Mouse (Mus musculus) heart, postnatal 10 days (tissue): ENCODE data around the gene Gid4. TPM values are rescaled to one million over a fixed set of nuclear protein-coding genes. Genes with fewer than 3 reads are reported as not detected.

Source experiments
- DNase-seq, 2 experiments: peaks; one replicate each; pipeline ENCODE4 v3.0.0; 2021
- intact Hi-C: fragments of 180-260 bp; cut with DNase I; formaldehyde crosslinking; loops from one replicate; pipeline ENCODE4 v1.15.1; 2025
- total RNA-seq, 2 experiments: library from RNA; stranded (reverse); gene quantifications; 2 replicates each; pipeline ENCODE4 v1.2.3; 2021

Gid4 gene
- 10 to 100 TPM; 25.7 to 31.8 TPM for total RNA-seq

DNA sequence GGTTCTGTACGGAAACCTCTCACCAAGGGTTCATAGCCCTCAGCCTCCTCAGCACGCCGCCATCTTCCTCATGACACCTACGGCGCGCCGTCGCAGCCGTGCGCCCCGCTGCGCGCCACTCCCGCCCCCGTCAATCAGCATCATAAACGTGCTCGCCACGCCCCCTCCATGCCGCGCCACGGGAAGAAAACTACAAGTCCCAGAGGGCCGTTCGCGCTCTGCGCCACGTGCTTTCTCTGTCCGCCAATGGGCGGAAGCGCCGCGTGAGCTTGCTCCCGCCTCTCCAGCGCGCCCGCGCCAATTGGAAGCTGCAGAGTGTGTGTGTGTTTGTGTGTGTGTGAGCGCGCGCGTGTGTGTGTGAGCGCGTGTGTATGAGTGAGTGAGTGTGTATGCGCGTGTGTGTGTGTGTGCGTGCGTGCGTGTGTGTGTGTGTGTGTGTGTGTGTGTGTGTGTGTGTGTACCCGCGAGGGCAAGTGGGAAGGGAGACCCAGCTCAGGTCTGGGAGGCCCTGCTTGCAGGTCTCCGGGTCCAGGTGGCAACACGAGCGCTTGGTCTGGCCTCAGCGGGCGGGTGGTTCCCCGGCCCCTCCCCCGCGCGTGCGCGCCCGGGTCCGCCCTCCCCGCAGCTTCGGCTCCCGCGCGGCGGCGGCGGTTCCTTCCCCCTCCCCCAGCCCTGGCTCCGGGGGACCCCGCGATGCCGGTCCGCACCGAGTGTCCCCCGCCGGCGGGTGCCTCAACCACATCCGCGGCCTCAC lies at the start of gene Gid4:
Gene Gid4 (plus strand): TSS at position 183 of the 754 bp plus-strand sequence.
- intact Hi-C loops: no loop called here

DNA sequence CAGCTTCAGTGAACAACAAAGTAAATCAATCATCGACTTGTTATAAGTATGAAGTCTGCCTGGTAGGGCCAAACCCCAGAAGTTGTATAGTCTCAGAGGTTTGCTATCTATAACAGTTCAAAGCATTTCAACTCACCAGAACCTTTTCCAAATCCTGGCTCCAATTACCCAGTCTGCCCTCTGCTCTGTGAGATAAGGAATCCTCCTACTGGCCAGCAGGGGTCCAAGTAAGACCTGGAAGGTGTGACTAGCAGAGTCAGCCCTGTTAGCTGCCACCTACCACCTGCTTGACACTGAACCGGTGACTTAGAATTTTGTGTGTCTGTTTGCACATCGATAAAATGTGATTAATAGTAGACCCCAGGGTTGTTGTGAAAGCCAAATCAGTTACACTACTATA lies 49.7 kb upstream of the Gid4 start:
- intact Hi-C loops: no loop called here

More for the DNA sequence above, at the start of gene Gid4:
- DNase-seq: peak; percentile 99

DNA sequence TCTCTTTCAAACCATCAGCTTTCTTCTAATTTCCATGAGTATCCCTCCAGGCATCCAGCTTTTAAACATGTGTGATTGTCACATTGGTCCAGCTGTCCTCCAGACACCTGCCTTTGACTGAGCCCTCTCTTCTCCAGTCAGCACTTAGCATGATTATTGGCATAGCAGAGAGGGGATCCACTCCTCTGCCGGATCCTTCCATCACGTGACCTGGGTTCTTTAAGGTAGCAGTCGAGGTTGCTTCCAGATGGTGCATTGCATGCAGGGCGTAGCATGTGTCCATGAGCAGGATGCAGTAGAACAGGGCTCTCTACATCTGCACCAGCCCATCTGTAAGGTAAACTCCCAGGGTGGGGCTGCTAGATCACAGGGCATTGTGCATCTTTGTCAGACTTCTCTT lies 48.0 kb upstream of the Gid4 start:
- intact Hi-C loops: no loop called here
- no peak for DNase-seq

More for the DNA sequence above, 49.7 kb upstream of the Gid4 start:
- DNase-seq: no peak

GRCm38 (mm10) chr11:60369448-60369847 lies 47.5 kb upstream of the Gid4 start:
- DNase-seq: no peak
- intact Hi-C loops: no loop called here

GRCm38 (mm10) chr11:60370431-60370830 lies 46.5 kb upstream of the Gid4 start:
- no peak for DNase-seq
- intact Hi-C loops: no loop called here

- intact Hi-C loops: no loop called here
- no peak for DNase-seq
These were observed 42.5 kb upstream of the Gid4 start for GRCm38 (mm10) chr11:60374481-60374880.

GRCm38 (mm10) chr11:60383518-60383917 lies 33.4 kb upstream of the Gid4 start:
- intact Hi-C loops: no loop called here
- no peak for DNase-seq

- intact Hi-C loops: no loop called here
- DNase-seq: no peak
These were observed 32.1 kb upstream of the Gid4 start for GRCm38 (mm10) chr11:60384762-60385421.

- intact Hi-C loops: no loop called here
- DNase-seq: no peak
These were observed 31.0 kb upstream of the Gid4 start for GRCm38 (mm10) chr11:60385946-60386345.

DNA sequence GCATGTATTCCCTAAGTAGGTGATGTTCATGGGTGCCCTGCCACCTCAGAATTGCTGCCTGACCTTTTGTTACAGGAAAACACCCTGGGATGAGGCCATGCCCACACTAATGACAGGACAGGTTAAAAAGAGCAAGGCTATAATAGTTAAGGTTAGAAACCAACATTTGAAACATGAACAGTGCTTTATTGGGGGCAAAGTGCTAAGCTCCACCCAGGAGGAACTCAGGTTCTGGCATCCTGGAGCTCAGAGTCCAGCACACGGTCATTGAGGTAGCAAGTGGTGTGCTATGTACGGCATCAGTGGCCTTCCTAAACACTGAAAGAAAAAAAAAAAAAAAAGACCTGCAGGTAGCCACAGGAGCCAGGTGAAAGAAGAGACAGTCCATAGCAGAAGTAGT lies 29.0 kb upstream of the Gid4 start:
- DNase-seq: no peak
- intact Hi-C loops: no loop called here

DNA sequence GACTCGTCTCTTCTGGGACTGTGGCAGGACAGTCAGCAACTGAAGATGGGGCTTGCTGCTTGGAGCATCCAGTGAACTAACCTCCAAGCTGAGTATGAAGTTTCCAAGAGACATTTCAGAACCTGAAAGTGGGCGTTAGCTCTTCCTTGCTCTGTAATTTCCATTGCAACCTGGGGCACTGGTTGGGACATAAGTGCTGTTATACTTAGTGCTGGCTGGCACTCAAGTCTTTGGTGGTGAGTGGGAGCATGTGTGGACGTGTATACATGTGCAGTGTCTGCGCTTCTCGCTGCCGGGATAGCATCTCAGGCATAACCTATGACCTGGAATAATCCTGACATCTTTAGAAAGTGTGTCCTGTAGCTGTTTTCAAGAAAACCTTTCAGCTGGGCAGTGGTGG lies 25.6 kb upstream of the Gid4 start:
- intact Hi-C loops: no loop called here

GRCm38 (mm10) chr11:60396546-60396945 lies 20.4 kb upstream of the Gid4 start:
- DNase-seq: peak; percentile 15 to 19

More for the DNA sequence above, 25.6 kb upstream of the Gid4 start:
- DNase-seq: no peak

GRCm38 (mm10) chr11:60397172-60397571 lies 19.8 kb upstream of the Gid4 start:
- no peak for DNase-seq
- intact Hi-C loops: no loop called here

More at GRCm38 (mm10) chr11:60396546-60396945, 20.4 kb upstream of the Gid4 start:
- intact Hi-C loops: no loop called here

DNA sequence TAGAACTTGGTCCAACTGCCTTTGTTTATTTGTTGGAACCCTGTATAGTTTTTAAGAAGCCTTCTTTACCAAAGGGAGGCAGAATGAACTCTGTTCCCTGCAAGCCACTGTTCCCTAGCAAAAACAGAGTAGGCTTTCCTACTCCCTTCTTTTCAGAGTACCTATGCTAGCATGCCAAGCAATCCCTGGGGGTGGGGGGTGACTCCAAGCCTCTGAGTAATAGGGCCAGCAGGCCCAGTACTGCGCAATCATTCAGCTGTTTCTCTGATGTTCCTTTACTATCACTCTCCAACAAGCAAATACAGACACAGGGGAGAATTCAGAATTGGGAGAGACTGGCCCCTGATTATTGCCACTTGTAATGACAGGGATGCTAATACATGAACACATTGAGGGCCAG lies 10.3 kb upstream of the Gid4 start:
- no peak for DNase-seq
- intact Hi-C loops: no loop called here

- intact Hi-C loops: loop anchor here (2.0 to 5.0 kb wide), 4 partner anchors 103 to 310 kb away; no protein-coding TSS in a partner anchor
- peak; percentile 65 to 87 for DNase-seq
These were observed 4.8 kb upstream of the Gid4 start for GRCm38 (mm10) chr11:60412173-60412572.

DNA sequence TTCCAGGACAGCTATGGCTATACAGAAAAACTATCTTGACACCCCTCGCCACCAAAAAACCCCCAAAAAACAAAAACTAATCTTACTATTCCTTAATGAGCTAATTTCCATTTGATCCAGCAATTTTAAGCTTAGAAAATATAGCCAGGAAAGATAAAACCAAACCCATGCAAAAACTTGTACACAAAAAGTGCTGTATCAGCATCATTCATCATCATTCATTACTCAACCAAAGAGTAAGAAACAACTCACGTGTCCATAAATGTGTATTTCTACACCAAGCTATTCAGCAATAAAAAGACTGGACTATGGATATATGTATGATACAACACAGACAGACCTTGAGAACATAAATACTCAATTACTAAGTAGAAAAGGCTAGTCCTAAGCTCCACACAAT lies 4.0 kb upstream of the Gid4 start:
- intact Hi-C loops: loop anchor here (2.0 to 5.0 kb wide), 4 partner anchors 104 to 311 kb away; no protein-coding TSS in a partner anchor
- DNase-seq: no peak

- intact Hi-C loops: no loop called here
- DNase-seq: no peak
These were observed 369 bp upstream of the Gid4 start for GRCm38 (mm10) chr11:60416590-60416962.

DNA sequence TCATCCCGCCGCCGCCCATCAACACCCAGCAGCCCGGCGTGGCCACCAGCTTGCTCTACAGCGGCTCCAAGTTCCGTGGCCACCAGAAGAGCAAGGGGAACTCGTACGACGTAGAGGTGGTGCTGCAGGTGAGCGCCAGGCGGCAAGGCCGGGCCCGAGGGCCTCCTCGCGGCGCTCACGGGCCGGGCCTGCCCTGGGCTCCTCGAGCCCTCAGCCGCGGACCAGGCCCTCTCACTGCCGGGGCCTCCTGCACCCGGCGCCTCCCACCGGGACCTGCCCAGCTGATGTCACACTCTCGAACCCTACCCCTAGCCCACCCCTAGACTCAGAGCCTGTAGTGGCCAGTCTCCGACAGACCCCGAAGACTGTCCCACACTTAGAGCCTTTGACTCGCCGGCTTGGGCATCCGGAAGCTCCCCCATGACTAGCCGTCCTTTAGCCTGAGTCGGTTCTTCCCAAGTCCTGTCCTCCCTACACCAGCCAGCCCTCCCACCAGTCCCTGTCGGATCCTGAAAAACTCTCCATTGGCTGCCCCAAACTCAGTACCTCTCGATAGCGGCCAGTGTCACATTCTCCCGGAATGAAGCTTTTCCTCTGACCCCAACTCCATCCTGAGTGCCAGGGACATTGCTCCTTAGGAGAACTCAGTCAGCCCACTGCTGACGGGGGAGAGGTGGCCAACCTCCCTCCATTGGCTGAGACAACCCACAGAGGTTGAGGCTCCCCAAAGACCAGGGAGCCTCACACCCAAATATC lies 950 bp downstream of the Gid4 start, which contains the start of gene Atpaf2:
Gene Atpaf2 (minus strand): TSS at position 741 of the 756 bp plus-strand sequence.
- intact Hi-C loops: no loop called here

DNA sequence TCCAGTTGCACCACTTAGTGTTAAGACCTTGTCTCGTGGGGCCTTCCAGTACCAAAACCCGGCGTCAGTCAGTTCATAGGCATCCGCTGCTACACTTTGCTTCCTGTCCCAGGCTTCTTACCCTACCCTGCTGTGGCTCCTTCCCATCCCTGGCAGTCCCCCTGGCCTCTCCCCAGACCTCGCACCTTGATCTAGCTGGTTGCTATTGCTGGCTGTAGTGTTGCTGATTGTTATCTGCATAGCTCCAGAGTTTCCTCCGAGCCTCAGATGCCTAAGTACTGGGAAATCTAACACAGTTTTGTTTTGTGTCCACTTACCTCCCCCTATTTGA lies 1.5 kb downstream of the Gid4 start:
- no peak for DNase-seq
- intact Hi-C loops: no loop called here

More for the DNA sequence above, 950 bp downstream of the Gid4 start, which contains the start of gene Atpaf2:
- DNase-seq: peak in 1 of 2 experiments; percentile 47

- DNase-seq: no peak
- intact Hi-C loops: no loop called here
These were observed 5.2 kb downstream of the Gid4 start for GRCm38 (mm10) chr11:60422046-60422668.

DNA sequence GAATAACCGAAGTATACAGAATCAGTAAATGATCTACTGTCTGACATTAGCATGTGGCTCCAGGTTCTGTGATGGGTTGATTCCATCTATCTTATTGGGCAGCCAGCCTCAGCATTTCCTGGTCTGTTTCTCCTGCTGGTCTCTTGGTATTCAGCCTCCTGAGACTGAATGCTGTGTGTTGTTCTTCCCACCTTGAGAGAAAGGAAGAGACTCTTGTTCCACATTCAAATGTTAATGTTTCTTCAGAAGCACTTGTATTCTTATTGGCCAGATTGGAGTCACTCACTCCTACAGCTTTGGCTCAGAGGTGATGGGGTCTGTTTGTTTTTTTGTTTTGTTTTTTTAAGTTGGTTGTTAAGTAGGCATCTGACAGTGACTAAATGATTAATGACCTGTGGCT lies 6.1 kb downstream of the Gid4 start:
- intact Hi-C loops: no loop called here
- no peak for DNase-seq
